Mouse (Mus musculus) hindbrain, embryonic 10.5 days (tissue): ENCODE data around the gene Gadd45b. TPM values are rescaled to one million over a fixed set of nuclear protein-coding genes. Genes with fewer than 3 reads are reported as not detected.

Source experiments
- DNase-seq: peaks from one replicate; pipeline ENCODE4 v3.0.0-alpha.2; 2017; ENCODE audit warnings: low spot score
- H3K27ac ChIP-seq: fragments of 300-500 bp; sonication (generic); 2 replicates; pipeline ENCODE4 v1.5.1; 2016; ENCODE audit warnings: mild to moderate bottlenecking, moderate library complexity
- H3K27me3 ChIP-seq: fragments of 300-500 bp; sonication (generic); 2 replicates; pipeline ENCODE4 v1.6.1; 2016; ENCODE audit warnings: mild to moderate bottlenecking; ENCODE audit not compliant: poor library complexity, insufficient read depth, severe bottlenecking
- H3K36me3 ChIP-seq: fragments of 300-500 bp; sonication (generic); 2 replicates; pipeline ENCODE4 v1.6.1; 2016; ENCODE audit warnings: mild to moderate bottlenecking, moderate library complexity
- H3K4me1 ChIP-seq: fragments of 300-500 bp; sonication (generic); replicated peaks from 2 replicates; pipeline ENCODE4 v1.6.1; 2016; ENCODE audit warnings: mild to moderate bottlenecking
- H3K4me3 ChIP-seq: fragments of 300-500 bp; sonication (generic); 2 replicates; pipeline ENCODE4 v1.5.1; 2016; ENCODE audit warnings: mild to moderate bottlenecking, moderate library complexity
- H3K9me3 ChIP-seq: fragments of 300-500 bp; sonication (generic); 2 replicates; pipeline ENCODE4 v1.6.1; 2016; ENCODE audit warnings: mild to moderate bottlenecking, moderate library complexity
- WGBS: fragments of 180-500 bp; shearing (Covaris S2); methylation state at CpG from one replicate; pipeline ENCODE4 v1.1.7; 2016; 5-methylcytosine and 5-hydroxymethylcytosine counted together
- polyA plus RNA-seq: library from polyadenylated mRNA; unstranded; fragments of >200 nt; fragmentation: Nextera tagmentation; extraction: Ambion mirVana; gene quantifications from 2 replicates; pipeline ENCODE4 v1.2.1, GENCODE M21; 2016

The Gadd45b gene
- polyA plus RNA-seq, 1 experiment from 2014 or later, result 11.8 TPM

- DNase-seq, result peak; percentile 72
- H3K4me1 ChIP-seq, result peaks cover 28% of the 10 kb centered on the region
- no peaks in the 10 kb centered on the region for H3K9me3 ChIP-seq
- WGBS, result 29% methylated on average over 9 of the region's 9 CpGs
- H3K36me3 ChIP-seq, result no peaks in the 10 kb centered on the region
- H3K4me3 ChIP-seq, result no peak overlapping the region
- H3K27me3 ChIP-seq, result peaks cover 5% of the 10 kb centered on the region; the same call in 1 of the 2 replicates
- H3K27ac ChIP-seq, result peak overlapping the region; percentile 81
These were observed 25.7 kb downstream of the Gadd45b start for GRCm38 (mm10) chr10:80955536-80955935.

GRCm38 (mm10) chr10:80956385-80956784, 26.5 kb downstream of the Gadd45b start:
- H3K4me3 ChIP-seq, result no peak overlapping the region
- H3K9me3 ChIP-seq, result no peaks in the 10 kb centered on the region
- H3K27me3 ChIP-seq, result 0 out of 2 replicates have a peak, but pooled peaks cover under 1% of the 10 kb centered on the region
- H3K27ac ChIP-seq, result peak overlapping the region; percentile 81
- H3K36me3 ChIP-seq, result no peaks in the 10 kb centered on the region
- no peak for DNase-seq
- peaks cover 30% of the 10 kb centered on the region for H3K4me1 ChIP-seq
- 94% methylated on average over 8 of the region's 8 CpGs for WGBS

GRCm38 (mm10) chr10:80956901-80957300, 27.0 kb downstream of the Gadd45b start:
- Histone ChIP-seq H3K27me3 (peaks cover 5% of the 10 kb centered on the region; the same call in 1 of the 2 replicates), H3K4me3 (no peak overlapping the region), H3K4me1 (peaks cover 35% of the 10 kb centered on the region), H3K9me3 (no peaks in the 10 kb centered on the region), H3K27ac (0 out of 2 replicates have a peak overlapping the region, but pooled peaks have one; percentile 8), H3K36me3 (no peaks in the 10 kb centered on the region)
- WGBS, result 76% methylated on average over 6 of the region's 6 CpGs
- DNase-seq, result no peak

- no peak for DNase-seq
- peaks cover 5% of the 10 kb centered on the region; the same call in 1 of the 2 replicates for H3K27me3 ChIP-seq
- no peak overlapping the region for H3K4me3 ChIP-seq
- H3K4me1 ChIP-seq, result peaks cover 43% of the 10 kb centered on the region
- H3K36me3 ChIP-seq, result no peaks in the 10 kb centered on the region
- 66% methylated on average over 4 of the region's 4 CpGs for WGBS
- no peaks in the 10 kb centered on the region for H3K9me3 ChIP-seq
- no peak overlapping the region for H3K27ac ChIP-seq
These were observed 27.9 kb downstream of the Gadd45b start for GRCm38 (mm10) chr10:80957791-80958190.

GRCm38 (mm10) chr10:80958979-80959637, 29.2 kb downstream of the Gadd45b start:
- Histone ChIP-seq H3K27ac (no peak overlapping the region), H3K4me1 (peaks cover 56% of the 10 kb centered on the region), H3K4me3 (no peak overlapping the region), H3K27me3 (peaks cover 5% of the 10 kb centered on the region; the same call in 1 of the 2 replicates), H3K9me3 (no peaks in the 10 kb centered on the region), H3K36me3 (no peaks in the 10 kb centered on the region)
- no peak for DNase-seq
- WGBS, result 85% methylated on average over 5 of the region's 5 CpGs

GRCm38 (mm10) chr10:80960551-80961508, 31.0 kb downstream of the Gadd45b start:
- Histone ChIP-seq H3K27ac (peak overlapping the region; percentile 78), H3K9me3 (no peaks in the 10 kb centered on the region), H3K4me3 (0 out of 2 replicates have a peak overlapping the region, but pooled peaks have one; percentile 13), H3K36me3 (no peaks in the 10 kb centered on the region), H3K27me3 (peaks cover 5% of the 10 kb centered on the region; the same call in 1 of the 2 replicates), H3K4me1 (peaks cover 51% of the 10 kb centered on the region)
- peak; percentile 69 for DNase-seq
- WGBS, result 13% methylated on average over 16 of the region's 16 CpGs

- peak overlapping the region; percentile 78 for H3K27ac ChIP-seq
- H3K36me3 ChIP-seq, result no peaks in the 10 kb centered on the region
These were observed 32.2 kb downstream of the Gadd45b start for GRCm38 (mm10) chr10:80962051-80962472.

GRCm38 (mm10) chr10:80962585-80962984, 32.7 kb downstream of the Gadd45b start:
- Histone ChIP-seq H3K4me3 (no peak overlapping the region), H3K27me3 (peaks cover 5% of the 10 kb centered on the region; the same call in 1 of the 2 replicates), H3K27ac (peak overlapping the region; percentile 9; the same call in 1 of the 2 replicates), H3K36me3 (no peaks in the 10 kb centered on the region), H3K4me1 (peaks cover 54% of the 10 kb centered on the region), H3K9me3 (no peaks in the 10 kb centered on the region)
- no peak for DNase-seq
- WGBS, result 83% methylated on average over 5 of the region's 5 CpGs

More at GRCm38 (mm10) chr10:80962051-80962472, 32.2 kb downstream of the Gadd45b start:
- Histone ChIP-seq H3K9me3 (no peaks in the 10 kb centered on the region), H3K27me3 (peaks cover 5% of the 10 kb centered on the region; the same call in 1 of the 2 replicates), H3K4me3 (no peak overlapping the region), H3K4me1 (peaks cover 50% of the 10 kb centered on the region)
- WGBS, result 50% methylated on average over 10 of the region's 10 CpGs
- DNase-seq, result no peak

- Histone ChIP-seq H3K9me3 (no peaks in the 10 kb centered on the region), H3K36me3 (no peaks in the 10 kb centered on the region), H3K4me3 (no peak overlapping the region), H3K27ac (peak overlapping the region; percentile 64), H3K4me1 (peaks cover 54% of the 10 kb centered on the region), H3K27me3 (peaks cover 5% of the 10 kb centered on the region; the same call in 1 of the 2 replicates)
- WGBS, result 51% methylated on average over 12 of the region's 12 CpGs
- DNase-seq, result no peak
These were observed 33.4 kb downstream of the Gadd45b start for GRCm38 (mm10) chr10:80963031-80963975.

GRCm38 (mm10) chr10:80966296-80966695, 36.4 kb downstream of the Gadd45b start:
- 0 out of 2 replicates have a peak, but pooled peaks cover 5% of the 10 kb centered on the region for H3K9me3 ChIP-seq
- no peaks in the 10 kb centered on the region for H3K36me3 ChIP-seq
- peaks cover 46% of the 10 kb centered on the region for H3K4me1 ChIP-seq
- no peak overlapping the region for H3K27ac ChIP-seq
- DNase-seq, result no peak
- H3K4me3 ChIP-seq, result no peak overlapping the region
- WGBS, result 58% methylated on average over 12 of the region's 12 CpGs
- H3K27me3 ChIP-seq, result peaks cover 5% of the 10 kb centered on the region; the same call in 1 of the 2 replicates

GRCm38 (mm10) chr10:80967101-80967656, 37.3 kb downstream of the Gadd45b start:
- Histone ChIP-seq H3K36me3 (no peaks in the 10 kb centered on the region), H3K27ac (peak overlapping the region; percentile 50; the same call in 1 of the 2 replicates), H3K4me3 (no peak overlapping the region), H3K9me3 (0 out of 2 replicates have a peak, but pooled peaks cover 5% of the 10 kb centered on the region), H3K4me1 (peaks cover 45% of the 10 kb centered on the region), H3K27me3 (no peaks in the 10 kb centered on the region)
- no peak for DNase-seq
- 65% methylated on average over 3 of the region's 3 CpGs for WGBS
